Mouse (Mus musculus) stomach, embryonic 16.5 days (tissue): Measurements from ENCODE around the gene Evc2. TPM values are rescaled to one million over a fixed set of nuclear protein-coding genes. Genes with fewer than 3 reads are reported as not detected.

ENCODE experiments used
- ATAC-seq: fragments of 200-750 bp; cut with Nextera tagmentation; 2 replicates; pipeline ENCODE4 v1.8.0; 2017; ENCODE audit warnings: moderate number of reproducible peaks, moderate TSS enrichment; ENCODE audit not compliant: insufficient read depth, low FRiP score
- H3K27ac ChIP-seq: fragments of 300-500 bp; sonication (generic); 2 replicates; pipeline ENCODE4 v1.5.1; 2014; ENCODE audit warnings: low read length
- H3K27me3 ChIP-seq: fragments of 300-500 bp; sonication (generic); 2 replicates; pipeline ENCODE4 v1.6.1; 2014; ENCODE audit warnings: low read length, control low read depth, mixed read lengths; ENCODE audit not compliant: control insufficient read depth, insufficient read depth
- H3K36me3 ChIP-seq: fragments of 300-500 bp; sonication (generic); 2 replicates; pipeline ENCODE4 v1.6.1; 2014; ENCODE audit warnings: low read length; ENCODE audit not compliant: control insufficient read depth, insufficient read depth
- H3K4me1 ChIP-seq: fragments of 300-500 bp; sonication (generic); 2 replicates; pipeline ENCODE4 v1.6.1; 2014; ENCODE audit warnings: low read length, control low read depth, mixed read lengths; ENCODE audit not compliant: control insufficient read depth, insufficient read depth
- H3K4me2 ChIP-seq: fragments of 300-500 bp; sonication (generic); 2 replicates; pipeline ENCODE4 v1.6.1; 2014; ENCODE audit warnings: low read depth, low read length, mixed read lengths
- H3K4me3 ChIP-seq: fragments of 300-500 bp; sonication (generic); replicated peaks from 2 replicates; pipeline ENCODE4 v1.5.1; 2014; ENCODE audit warnings: mild to moderate bottlenecking, low read length
- H3K9ac ChIP-seq: fragments of 300-500 bp; sonication (generic); 2 replicates; pipeline ENCODE4 v1.6.1; 2014; ENCODE audit warnings: low read length
- H3K9me3 ChIP-seq: fragments of 300-500 bp; sonication (generic); replicated peaks from 2 replicates; pipeline ENCODE4 v1.6.1; 2016; ENCODE audit warnings: low read length, control low read depth; ENCODE audit not compliant: control insufficient read depth
- WGBS: fragments of 180-500 bp; shearing (Covaris S2); extraction: QIAGEN DNeasy Blood & Tissue Kit; methylation state at CpG from one replicate; pipeline ENCODE4 v1.1.7; 2014; 5-methylcytosine and 5-hydroxymethylcytosine counted together
- polyA plus RNA-seq: library from polyadenylated mRNA; unstranded; fragments of >200 nt; fragmentation: Nextera tagmentation; extraction: Ambion mirVana; gene quantifications from 2 replicates; pipeline ENCODE4 v1.2.1, GENCODE M21; 2015

Gene Evc2
- polyA plus RNA-seq: 12.5 and 14.2 TPM in 2 replicates

- Histone ChIP-seq H3K9me3 (no peaks in the 10 kb centered on the region), H3K4me2 (peak within 1 kb of the TSS; percentile 88), H3K27ac (peak within 1 kb of the TSS; percentile 91), H3K9ac (peak within 1 kb of the TSS; percentile 79), H3K27me3 (no peaks in the 10 kb centered on the region), H3K4me1 (peaks cover 24% of the 10 kb centered on the region), H3K4me3 (peak within 1 kb of the TSS; percentile 76), H3K36me3 (no peaks in the 10 kb centered on the region)
- peak; percentile 82 for ATAC-seq
- under 1% methylated on average over 27 of the region's 27 CpGs for WGBS
These were observed at the start of gene Evc2 for GRCm38 (mm10) chr5:37338288-37338687. Gene Evc2 (plus strand): TSS chr5:37338499.

- 14% methylated on average over 3 of the region's 3 CpGs for WGBS
- H3K27me3 ChIP-seq: no peaks in the 10 kb centered on the region
- no peak for ATAC-seq
These were observed 49.1 kb upstream of the Evc2 start for GRCm38 (mm10) chr5:37289236-37289635.

GRCm38 (mm10) chr5:37290983-37291382 is 47.3 kb upstream of the Evc2 start:
- no peaks in the 10 kb centered on the region for H3K27me3 ChIP-seq
- no peaks in the 10 kb centered on the region for H3K9me3 ChIP-seq
- no peak overlapping the region for H3K4me3 ChIP-seq
- ATAC-seq: no peak
- 67% methylated on average over 9 of the region's 9 CpGs for WGBS
- no peaks in the 10 kb centered on the region for H3K36me3 ChIP-seq
- no peak overlapping the region for H3K4me2 ChIP-seq
- no peak overlapping the region for H3K9ac ChIP-seq
- H3K27ac ChIP-seq: no peak overlapping the region
- H3K4me1 ChIP-seq: no peaks in the 10 kb centered on the region

More at GRCm38 (mm10) chr5:37289236-37289635, 49.1 kb upstream of the Evc2 start:
- Histone ChIP-seq H3K36me3 (no peaks in the 10 kb centered on the region), H3K4me1 (no peaks in the 10 kb centered on the region), H3K4me3 (no peak overlapping the region), H3K4me2 (no peak overlapping the region), H3K9ac (no peak overlapping the region), H3K9me3 (no peaks in the 10 kb centered on the region), H3K27ac (no peak overlapping the region)

GRCm38 (mm10) chr5:37296717-37297116 is 41.6 kb upstream of the Evc2 start:
- WGBS: 60% methylated on average over 10 of the region's 10 CpGs
- no peak for ATAC-seq
- H3K9me3 ChIP-seq: no peaks in the 10 kb centered on the region

GRCm38 (mm10) chr5:37298370-37298769 is 39.9 kb upstream of the Evc2 start:
- no peak overlapping the region for H3K4me2 ChIP-seq
- no peaks in the 10 kb centered on the region for H3K27me3 ChIP-seq
- no peak for ATAC-seq
- H3K36me3 ChIP-seq: no peaks in the 10 kb centered on the region
- WGBS: 16% methylated on average over 7 of the region's 7 CpGs
- no peaks in the 10 kb centered on the region for H3K4me1 ChIP-seq
- H3K9ac ChIP-seq: no peak overlapping the region
- no peak overlapping the region for H3K4me3 ChIP-seq
- no peak overlapping the region for H3K27ac ChIP-seq
- no peaks in the 10 kb centered on the region for H3K9me3 ChIP-seq

More at GRCm38 (mm10) chr5:37296717-37297116, 41.6 kb upstream of the Evc2 start:
- Histone ChIP-seq H3K4me2 (no peak overlapping the region), H3K4me3 (no peak overlapping the region), H3K4me1 (no peaks in the 10 kb centered on the region), H3K27ac (no peak overlapping the region), H3K9ac (no peak overlapping the region), H3K36me3 (no peaks in the 10 kb centered on the region), H3K27me3 (no peaks in the 10 kb centered on the region)

- peaks cover 7% of the 10 kb centered on the region for H3K36me3 ChIP-seq
- no peaks in the 10 kb centered on the region for H3K27me3 ChIP-seq
- no peak for ATAC-seq
- no peaks in the 10 kb centered on the region for H3K9me3 ChIP-seq
- H3K27ac ChIP-seq: no peak overlapping the region
- H3K4me2 ChIP-seq: no peak overlapping the region
- H3K4me3 ChIP-seq: no peak overlapping the region
- no peaks in the 10 kb centered on the region for H3K4me1 ChIP-seq
- 85% methylated on average over 9 of the region's 9 CpGs for WGBS
- no peak overlapping the region for H3K9ac ChIP-seq
These were observed 28.3 kb upstream of the Evc2 start for GRCm38 (mm10) chr5:37310026-37310425.

GRCm38 (mm10) chr5:37312980-37313722 is 25.1 kb upstream of the Evc2 start:
- WGBS: 77% methylated on average over 12 of the region's 12 CpGs
- H3K4me3 ChIP-seq: no peak overlapping the region
- H3K9ac ChIP-seq: no peak overlapping the region
- no peaks in the 10 kb centered on the region for H3K27me3 ChIP-seq
- H3K36me3 ChIP-seq: peaks cover 25% of the 10 kb centered on the region
- no peaks in the 10 kb centered on the region for H3K4me1 ChIP-seq
- H3K9me3 ChIP-seq: 0 out of 2 replicates have a peak, but pooled peaks cover 4% of the 10 kb centered on the region
- H3K27ac ChIP-seq: no peak overlapping the region
- no peak overlapping the region for H3K4me2 ChIP-seq
- ATAC-seq: no peak

- WGBS: 85% methylated on average over 6 of the region's 6 CpGs
- ATAC-seq: no peak
These were observed 19.6 kb upstream of the Evc2 start for GRCm38 (mm10) chr5:37318715-37319114.

GRCm38 (mm10) chr5:37320174-37320573 is 18.1 kb upstream of the Evc2 start:
- Histone ChIP-seq H3K9ac (no peak overlapping the region), H3K27me3 (no peaks in the 10 kb centered on the region), H3K4me2 (no peak overlapping the region), H3K9me3 (0 out of 2 replicates have a peak, but pooled peaks cover 3% of the 10 kb centered on the region), H3K27ac (no peak overlapping the region), H3K4me1 (no peaks in the 10 kb centered on the region), H3K4me3 (no peak overlapping the region), H3K36me3 (peaks cover 22% of the 10 kb centered on the region; the same call in 1 of the 2 replicates)
- no peak for ATAC-seq
- WGBS: 57% methylated on average over 3 of the region's 3 CpGs

More at GRCm38 (mm10) chr5:37318715-37319114, 19.6 kb upstream of the Evc2 start:
- Histone ChIP-seq H3K4me1 (no peaks in the 10 kb centered on the region), H3K9me3 (0 out of 2 replicates have a peak, but pooled peaks cover 4% of the 10 kb centered on the region), H3K4me3 (no peak overlapping the region), H3K36me3 (peaks cover 27% of the 10 kb centered on the region), H3K27me3 (no peaks in the 10 kb centered on the region), H3K4me2 (no peak overlapping the region), H3K9ac (no peak overlapping the region), H3K27ac (no peak overlapping the region)
